Mouse (Mus musculus) stomach, embryonic 14.5 days (tissue): ENCODE results near the gene Nr3c2. TPM values are rescaled to one million over a fixed set of nuclear protein-coding genes. Genes with fewer than 3 reads are reported as not detected.
A peak's percentile ranks its signal among the peaks of the same experiment; 100 is the strongest.

Experiments used
- ATAC-seq: fragments of 200-750 bp; cut with Nextera tagmentation; 2 replicates; pipeline ENCODE4 v1.8.0; 2017; ENCODE audit warnings: low read depth, moderate TSS enrichment; ENCODE audit not compliant: insufficient number of reproducible peaks, insufficient read depth, low FRiP score
- H3K27ac ChIP-seq: fragments of 300-500 bp; sonication (generic); 2 replicates; pipeline ENCODE4 v1.5.1; 2014; ENCODE audit warnings: mild to moderate bottlenecking, low read length, moderate library complexity, mixed read lengths
- H3K27me3 ChIP-seq: fragments of 300-500 bp; sonication (generic); 2 replicates; pipeline ENCODE4 v1.6.1; 2014; ENCODE audit warnings: low read length, control low read depth, mixed read lengths; ENCODE audit not compliant: control insufficient read depth, insufficient read depth
- H3K36me3 ChIP-seq: fragments of 300-500 bp; sonication (generic); 2 replicates; pipeline ENCODE4 v1.6.1; 2014; ENCODE audit warnings: mild to moderate bottlenecking, control low read depth, low read length, moderate library complexity, mixed read lengths; ENCODE audit not compliant: control insufficient read depth, insufficient read depth
- H3K4me1 ChIP-seq: fragments of 300-500 bp; sonication (generic); 2 replicates; pipeline ENCODE4 v1.6.1; 2014; ENCODE audit warnings: low read length, control low read depth, mixed read lengths; ENCODE audit not compliant: control insufficient read depth, insufficient read depth
- H3K4me2 ChIP-seq: fragments of 300-500 bp; sonication (generic); replicated peaks from 2 replicates; pipeline ENCODE4 v1.6.1; 2014; ENCODE audit warnings: low read depth, low read length, control low read depth
- H3K4me3 ChIP-seq: fragments of 300-500 bp; sonication (generic); 2 replicates; pipeline ENCODE4 v1.5.1; 2014; ENCODE audit warnings: low read depth, low read length, control low read depth
- H3K9ac ChIP-seq: fragments of 300-500 bp; sonication (generic); replicated peaks from 2 replicates; pipeline ENCODE4 v1.6.1; 2014; ENCODE audit warnings: low read depth, mild to moderate bottlenecking, control low read depth, low read length, moderate library complexity, mixed read lengths
- H3K9me3 ChIP-seq: fragments of 300-500 bp; sonication (generic); 2 replicates; pipeline ENCODE4 v1.6.1; 2016; ENCODE audit warnings: low read depth, low read length, control low read depth; ENCODE audit not compliant: control insufficient read depth
- WGBS: fragments of 180-500 bp; shearing (Covaris S2); extraction: QIAGEN DNeasy Blood & Tissue Kit; methylation state at CpG from one replicate; pipeline ENCODE4 v1.1.7; 2014; 5-methylcytosine and 5-hydroxymethylcytosine counted together
- polyA plus RNA-seq: library from polyadenylated mRNA; unstranded; fragments of >200 nt; fragmentation: Nextera tagmentation; extraction: Ambion mirVana; gene quantifications from 2 replicates; pipeline ENCODE4 v1.2.1, GENCODE M21; 2014

Gene Nr3c2
- polyA plus RNA-seq, 1 experiment from 2014 or later, result 2.9 TPM

DNA sequence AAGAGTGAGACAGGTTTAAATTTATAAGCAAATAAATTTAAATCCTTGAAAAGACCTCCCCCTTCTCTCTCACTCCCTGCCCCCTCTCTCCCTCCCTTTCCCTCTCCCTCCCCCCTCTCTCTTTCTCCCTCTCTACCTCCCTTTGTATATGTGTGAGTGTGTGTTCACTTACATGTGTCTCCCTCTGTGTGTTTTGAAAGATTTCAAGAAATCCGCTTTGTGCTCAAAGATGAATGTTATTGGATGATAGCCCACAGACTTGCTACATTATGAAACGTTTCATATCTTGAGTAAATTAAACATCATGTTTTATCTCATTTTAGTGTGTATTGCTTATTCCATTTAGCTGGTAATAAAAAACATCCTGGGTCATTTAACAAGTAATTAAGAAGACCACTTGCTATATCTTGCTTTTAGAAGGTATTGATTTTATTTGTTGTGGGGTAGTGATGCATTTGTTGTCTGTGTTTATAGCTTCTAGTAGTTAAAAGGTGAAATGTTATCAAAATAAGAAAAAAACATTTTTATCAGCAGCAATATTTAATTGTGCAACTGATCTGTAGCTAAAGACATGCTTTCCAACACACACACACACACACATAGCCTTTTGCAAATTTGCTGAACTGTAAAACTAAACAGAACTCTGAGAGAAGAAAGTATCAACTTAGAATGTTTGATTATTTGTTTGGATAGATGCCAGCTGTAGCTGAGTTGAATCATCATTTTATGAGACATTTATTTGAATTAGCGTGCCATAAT, 134.6 kb downstream of the Nr3c2 start:
- Histone ChIP-seq H3K27me3 (no peaks in the 10 kb centered on the region), H3K4me3 (no peak overlapping the region), H3K27ac (no peak overlapping the region), H3K36me3 (no peaks in the 10 kb centered on the region), H3K4me2 (no peak overlapping the region), H3K4me1 (no peaks in the 10 kb centered on the region), H3K9ac (no peak overlapping the region), H3K9me3 (no peaks in the 10 kb centered on the region)
- ATAC-seq, result no peak
- WGBS, result 30% methylated on average over 3 of the region's 3 CpGs

DNA sequence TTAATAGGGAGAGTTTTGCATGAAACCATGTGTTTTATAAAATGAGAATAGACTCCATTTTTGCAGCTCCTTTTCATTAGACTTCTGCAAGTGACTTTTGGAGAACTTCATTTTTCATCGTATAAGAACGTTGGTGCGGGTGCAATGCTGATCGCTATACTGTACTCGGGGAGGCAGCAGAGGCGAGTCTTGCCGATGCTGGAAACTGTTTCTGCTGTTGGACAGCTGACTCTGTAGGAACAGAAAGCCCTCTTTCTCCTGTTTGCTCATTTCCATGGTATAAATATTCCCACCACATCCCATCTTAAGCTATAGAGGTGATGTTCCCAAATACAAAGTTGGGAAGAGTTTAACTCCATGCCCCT, 135.2 kb downstream of the Nr3c2 start:
- no peaks in the 10 kb centered on the region for H3K27me3 ChIP-seq
- H3K9me3 ChIP-seq, result no peaks in the 10 kb centered on the region
- 51% methylated on average over 7 of the region's 7 CpGs for WGBS
- H3K4me2 ChIP-seq, result no peak overlapping the region
- H3K4me3 ChIP-seq, result no peak overlapping the region
- no peak overlapping the region for H3K9ac ChIP-seq
- ATAC-seq, result peak; percentile 33; the same call in 1 of the 2 replicates
- H3K4me1 ChIP-seq, result no peaks in the 10 kb centered on the region
- no peaks in the 10 kb centered on the region for H3K36me3 ChIP-seq
- no peak overlapping the region for H3K27ac ChIP-seq

DNA sequence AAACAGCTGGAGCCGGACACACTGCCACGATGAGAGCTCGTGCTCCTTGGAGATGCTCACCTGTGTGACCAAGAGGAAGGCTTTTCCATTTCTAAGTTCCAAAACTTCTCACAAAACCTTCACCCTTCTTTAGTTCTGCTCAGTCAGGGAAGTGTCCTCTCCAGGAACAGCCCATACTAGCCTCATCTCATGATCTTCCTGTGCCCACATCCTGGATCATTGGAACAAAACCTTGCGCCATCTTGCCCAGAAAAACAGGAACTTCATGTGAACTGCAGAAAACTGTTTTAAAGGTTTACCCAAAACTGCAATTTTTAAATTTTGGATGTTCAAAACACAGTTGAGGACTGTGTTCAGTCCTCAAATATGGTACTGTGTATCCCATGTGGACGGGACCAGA, 142.0 kb downstream of the Nr3c2 start:
- Histone ChIP-seq H3K27ac (no peak overlapping the region), H3K9me3 (no peaks in the 10 kb centered on the region), H3K9ac (no peak overlapping the region), H3K27me3 (no peaks in the 10 kb centered on the region), H3K36me3 (no peaks in the 10 kb centered on the region), H3K4me1 (no peaks in the 10 kb centered on the region), H3K4me3 (no peak overlapping the region), H3K4me2 (no peak overlapping the region)
- no peak for ATAC-seq
- 92% methylated on average over 5 of the region's 5 CpGs for WGBS

GRCm38 (mm10) chr8:77044849-77045248, 145.6 kb downstream of the Nr3c2 start:
- peak; percentile 71 for ATAC-seq
- H3K9me3 ChIP-seq, result no peaks in the 10 kb centered on the region
- WGBS, result 72% methylated on average over 12 of the region's 12 CpGs
- no peak overlapping the region for H3K4me2 ChIP-seq
- H3K36me3 ChIP-seq, result no peaks in the 10 kb centered on the region
- H3K9ac ChIP-seq, result no peak overlapping the region
- no peak overlapping the region for H3K4me3 ChIP-seq
- H3K27me3 ChIP-seq, result no peaks in the 10 kb centered on the region
- H3K27ac ChIP-seq, result no peak overlapping the region
- no peaks in the 10 kb centered on the region for H3K4me1 ChIP-seq

- no peak for ATAC-seq
- WGBS, result 86% methylated on average over 1 of the region's 1 CpGs
- H3K27ac ChIP-seq, result no peak overlapping the region
- H3K36me3 ChIP-seq, result no peaks in the 10 kb centered on the region
- no peaks in the 10 kb centered on the region for H3K4me1 ChIP-seq
- no peak overlapping the region for H3K4me2 ChIP-seq
- no peaks in the 10 kb centered on the region for H3K27me3 ChIP-seq
- no peak overlapping the region for H3K9ac ChIP-seq
- H3K9me3 ChIP-seq, result no peaks in the 10 kb centered on the region
- H3K4me3 ChIP-seq, result no peak overlapping the region
These were observed 146.5 kb downstream of the Nr3c2 start for GRCm38 (mm10) chr8:77045711-77046110.

- 53% methylated on average over 5 of the region's 5 CpGs for WGBS
- Histone ChIP-seq H3K27me3 (no peaks in the 10 kb centered on the region), H3K9ac (no peak overlapping the region), H3K27ac (no peak overlapping the region), H3K4me3 (no peak overlapping the region), H3K4me2 (no peak overlapping the region), H3K36me3 (no peaks in the 10 kb centered on the region), H3K9me3 (no peaks in the 10 kb centered on the region), H3K4me1 (no peaks in the 10 kb centered on the region)
- no peak for ATAC-seq
These were observed 147.0 kb downstream of the Nr3c2 start for GRCm38 (mm10) chr8:77046217-77046616.

- no peaks in the 10 kb centered on the region for H3K4me1 ChIP-seq
- no peak for ATAC-seq
These were observed 147.5 kb downstream of the Nr3c2 start for GRCm38 (mm10) chr8:77046731-77047130.

GRCm38 (mm10) chr8:77051399-77052275, 152.4 kb downstream of the Nr3c2 start:
- H3K36me3 ChIP-seq, result no peaks in the 10 kb centered on the region
- no peaks in the 10 kb centered on the region for H3K4me1 ChIP-seq
- WGBS, result 83% methylated on average over 10 of the region's 10 CpGs
- no peak overlapping the region for H3K4me3 ChIP-seq
- no peak overlapping the region for H3K27ac ChIP-seq
- H3K9me3 ChIP-seq, result no peaks in the 10 kb centered on the region
- ATAC-seq, result no peak
- no peaks in the 10 kb centered on the region for H3K27me3 ChIP-seq
- no peak overlapping the region for H3K9ac ChIP-seq
- no peak overlapping the region for H3K4me2 ChIP-seq

More at GRCm38 (mm10) chr8:77046731-77047130, 147.5 kb downstream of the Nr3c2 start:
- 36% methylated on average over 3 of the region's 3 CpGs for WGBS
- Histone ChIP-seq H3K4me2 (no peak overlapping the region), H3K36me3 (no peaks in the 10 kb centered on the region), H3K4me3 (no peak overlapping the region), H3K27ac (no peak overlapping the region), H3K9ac (no peak overlapping the region), H3K27me3 (no peaks in the 10 kb centered on the region), H3K9me3 (no peaks in the 10 kb centered on the region)
